Mouse (Mus musculus): ENCODE data around the gene Thrap3.

Thrap3 gene

DNA sequence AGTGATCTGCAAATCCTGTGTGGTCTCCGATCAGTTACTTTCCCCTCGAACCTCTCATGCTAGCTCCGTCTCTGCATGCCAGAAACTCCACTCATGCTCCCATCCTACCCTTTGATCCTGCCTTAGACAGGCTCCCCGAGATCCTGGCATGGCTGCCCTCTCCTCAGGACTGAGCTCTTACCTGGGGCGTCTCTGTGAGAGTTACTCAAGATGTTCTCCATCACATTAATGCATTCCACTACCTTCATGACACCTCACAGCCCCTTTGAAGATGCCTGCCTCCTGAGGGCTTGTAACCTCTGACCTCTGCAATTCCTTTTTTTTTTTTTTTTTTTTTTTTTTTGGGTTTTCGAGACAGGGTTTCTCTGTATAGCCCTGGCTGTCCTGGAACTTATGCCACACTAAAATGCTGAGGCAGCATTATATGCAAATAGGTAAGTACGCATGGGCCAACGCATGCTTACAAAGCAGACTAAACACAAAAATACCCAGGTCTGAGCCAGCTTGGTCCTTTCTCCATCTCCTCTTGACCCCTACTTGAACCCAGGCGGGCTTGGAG, 55.5 kb downstream of the Thrap3 start:
- no peak for DNase-seq (ENCODE audit: low read depth, low spot score)

DNA sequence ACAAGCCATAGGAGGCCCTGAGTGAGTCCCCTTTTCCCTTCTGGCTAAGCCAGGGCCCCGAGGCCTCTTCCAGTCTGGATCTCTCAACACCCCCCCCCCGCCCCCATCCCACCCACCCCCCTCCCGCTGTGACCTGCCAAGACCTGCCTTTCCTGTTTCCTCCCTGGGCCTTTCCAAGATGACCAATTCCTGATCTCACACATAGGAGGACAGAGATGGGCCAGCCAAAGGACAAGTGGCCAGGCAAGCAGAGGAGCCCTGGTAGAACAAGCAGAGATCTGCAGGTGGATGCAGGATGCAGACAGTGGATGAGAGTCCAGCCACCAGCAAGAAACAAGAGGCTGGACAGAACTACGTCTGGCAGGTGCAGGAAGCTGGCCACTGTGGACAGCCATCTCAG, 57.2 kb downstream of the Thrap3 start:
- no peak for DNase-seq (ENCODE audit: low read depth, low spot score)

- no peak for DNase-seq (ENCODE audit: low read depth, low spot score)
Measured at GRCm38 (mm10) chr4:126141021-126141420, 61.5 kb downstream of the Thrap3 start.

DNA sequence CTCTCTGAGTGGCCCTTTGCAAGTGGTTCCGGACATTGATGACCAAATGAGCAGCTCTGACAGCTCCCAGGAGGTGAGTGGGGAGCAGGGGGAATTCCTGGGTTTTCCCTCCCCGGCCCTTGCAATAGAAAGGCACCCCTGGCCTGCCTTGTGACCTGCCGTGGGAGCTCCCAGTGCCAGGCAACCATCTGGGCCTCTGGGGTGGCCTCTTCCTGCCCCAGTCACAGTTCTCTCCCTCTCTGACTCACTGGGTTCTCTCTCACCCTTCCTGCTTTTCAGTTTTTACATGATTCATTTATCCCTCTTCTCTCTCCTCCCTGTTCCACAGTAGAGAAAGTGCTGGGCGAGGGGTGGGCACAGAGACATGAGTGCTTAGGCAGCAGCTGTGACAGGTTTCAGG, 64.8 kb downstream of the Thrap3 start:
- DNase-seq (ENCODE audit: low read depth, low spot score) = no peak

- peak; percentile 67 for DNase-seq (ENCODE audit: low read depth, low spot score)
Measured at GRCm38 (mm10) chr4:126134639-126135038, 67.9 kb downstream of the Thrap3 start.

- DNase-seq (ENCODE audit: low read depth, low spot score) = peak; percentile 57
Measured at GRCm38 (mm10) chr4:126134236-126134635, 68.3 kb downstream of the Thrap3 start.

DNA sequence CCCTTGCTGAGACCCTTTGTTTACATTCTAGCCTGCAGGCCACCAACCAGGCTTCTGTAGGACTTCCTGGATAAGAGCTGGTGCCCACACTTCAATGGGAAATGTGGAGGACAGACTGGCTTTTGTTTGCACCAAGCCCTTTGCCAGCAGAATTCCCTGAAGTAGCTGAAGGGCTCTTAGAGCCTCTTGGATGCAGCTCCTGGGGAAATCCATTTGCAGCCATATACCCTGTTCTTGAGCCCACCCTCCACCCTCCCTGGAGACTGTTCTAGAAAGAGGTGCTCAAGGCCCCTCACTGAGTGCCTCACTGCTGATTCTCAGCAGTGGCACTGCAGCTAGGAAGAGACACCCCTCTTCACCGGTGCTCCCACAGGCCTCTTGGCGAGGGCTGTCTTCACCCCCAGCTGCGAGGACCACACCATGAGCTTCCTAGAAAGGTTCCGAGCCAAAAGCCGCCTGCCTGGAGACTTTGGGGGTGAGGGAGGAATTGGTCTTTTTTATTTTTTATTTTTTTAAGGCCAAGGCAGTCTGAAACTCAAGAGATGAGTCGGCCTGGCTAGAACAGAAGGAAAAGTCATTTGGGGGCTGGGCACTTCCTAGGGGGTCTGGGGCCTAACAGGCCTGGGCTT, 69.8 kb downstream of the Thrap3 start:
- no peak for DNase-seq (ENCODE audit: low read depth, low spot score)

DNA sequence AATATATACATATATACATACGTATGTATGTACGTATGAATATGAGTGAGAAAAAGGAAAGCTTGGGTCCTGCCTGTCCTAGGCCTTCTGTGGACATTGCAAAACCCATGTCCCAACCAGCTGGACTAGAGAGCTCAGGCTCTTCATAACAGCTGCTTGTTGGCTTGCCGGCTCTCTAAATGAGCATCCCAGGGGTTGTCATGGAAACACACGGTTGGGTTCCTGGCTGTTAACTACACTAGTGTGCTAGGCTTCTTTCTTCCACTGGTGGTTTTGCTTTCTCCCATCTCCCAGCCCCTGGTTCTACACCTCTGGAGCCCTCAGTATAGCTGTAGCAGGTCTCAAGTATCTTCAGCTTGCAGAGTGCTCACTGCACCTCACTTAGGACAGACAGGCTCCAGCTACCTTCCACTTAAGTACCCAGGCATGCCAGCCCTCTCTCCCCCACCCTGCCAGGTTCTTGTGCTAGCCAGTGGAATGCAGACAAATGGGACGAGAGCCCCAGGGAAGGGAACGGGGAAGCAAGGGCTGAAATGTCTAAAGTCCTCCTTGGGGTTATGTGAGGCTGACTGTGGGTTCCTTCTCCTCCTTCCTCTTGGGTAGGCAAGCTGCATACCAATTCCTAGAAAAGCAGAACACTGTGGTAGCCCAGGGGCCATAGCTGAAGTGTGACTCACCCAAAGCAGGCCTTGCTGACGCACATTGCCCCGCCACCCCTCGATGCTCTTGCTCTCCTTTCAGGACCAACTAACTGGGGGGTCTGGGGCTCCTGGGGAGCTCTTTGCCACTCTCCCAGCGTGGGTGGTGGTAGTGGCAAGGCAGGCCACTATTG, 71.1 kb downstream of the Thrap3 start:
- DNase-seq (ENCODE audit: low read depth, low spot score) = peak; percentile 83

DNA sequence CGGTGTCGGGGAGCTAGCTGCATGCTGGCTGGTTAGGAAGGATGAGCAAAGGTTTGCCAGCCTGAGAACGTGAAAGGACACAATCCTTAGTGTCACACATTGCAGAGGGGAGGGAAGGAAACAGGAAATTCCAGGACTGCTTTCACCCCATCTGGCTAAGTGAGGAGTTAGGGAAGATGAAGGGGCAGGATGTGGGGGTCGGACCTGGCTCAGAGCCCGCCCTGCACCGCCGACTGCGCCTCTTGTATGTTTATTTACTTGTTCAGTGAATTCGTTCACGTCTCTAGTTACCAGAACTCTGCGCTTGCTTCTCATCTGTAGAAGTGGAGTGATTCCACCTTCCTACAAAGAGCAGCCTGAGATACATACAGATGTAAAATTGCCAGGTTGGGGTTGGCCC, 72.1 kb downstream of the Thrap3 start:
- DNase-seq (ENCODE audit: low read depth, low spot score) = no peak

DNA sequence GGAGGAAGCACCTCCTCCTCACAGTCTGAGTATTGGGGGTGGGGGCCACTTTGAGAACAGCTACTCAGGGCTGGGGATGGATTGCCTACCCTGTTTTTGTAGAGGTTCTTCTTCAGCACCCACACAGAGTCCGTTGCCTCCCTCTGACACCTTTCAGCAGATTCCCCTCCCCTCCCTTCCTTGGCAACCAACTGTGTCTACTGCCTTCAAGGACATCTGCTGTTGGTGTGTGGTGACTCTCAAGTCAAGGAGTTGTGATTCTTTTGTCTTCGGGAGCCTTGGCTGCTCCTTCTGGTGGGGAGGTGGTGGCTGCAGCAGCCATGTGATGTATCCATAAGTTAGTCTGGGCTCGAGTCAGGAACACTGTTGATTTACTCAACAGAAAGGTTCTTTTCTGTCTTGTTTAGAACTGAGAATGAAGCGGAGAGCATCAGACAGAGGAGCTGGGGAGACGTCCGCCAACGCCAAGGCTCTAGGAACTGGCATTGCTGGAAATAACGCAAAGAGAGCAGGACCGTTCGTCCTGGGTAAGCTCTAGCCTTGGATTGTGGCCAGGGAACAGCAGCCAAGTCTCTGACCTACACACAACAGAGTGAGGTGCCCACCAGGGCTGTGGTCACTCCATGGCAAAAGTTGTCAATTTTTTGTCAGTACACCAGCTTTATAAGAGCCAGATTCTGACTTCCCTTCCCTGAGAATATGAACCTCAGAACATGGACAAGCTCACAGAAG, 79.1 kb downstream of the Thrap3 start:
- peak; percentile 88 for DNase-seq (ENCODE audit: low read depth, low spot score)

- DNase-seq (ENCODE audit: low read depth, low spot score) = peak; percentile 59
Measured at GRCm38 (mm10) chr4:126120506-126120905, 82.1 kb downstream of the Thrap3 start.

- peak; percentile 96 for DNase-seq (ENCODE audit: low read depth, low spot score)
Measured at GRCm38 (mm10) chr4:126120052-126120451, 82.5 kb downstream of the Thrap3 start.

GRCm38 (mm10) chr4:126119051-126119450, 83.5 kb downstream of the Thrap3 start:
- no peak for DNase-seq (ENCODE audit: low read depth, low spot score)

GRCm38 (mm10) chr4:126118651-126119050, 83.9 kb downstream of the Thrap3 start:
- DNase-seq (ENCODE audit: low read depth, low spot score) = peak; percentile 96

GRCm38 (mm10) chr4:126117116-126117515, 85.4 kb downstream of the Thrap3 start:
- peak; percentile 49 for DNase-seq (ENCODE audit: low read depth, low spot score)

DNA sequence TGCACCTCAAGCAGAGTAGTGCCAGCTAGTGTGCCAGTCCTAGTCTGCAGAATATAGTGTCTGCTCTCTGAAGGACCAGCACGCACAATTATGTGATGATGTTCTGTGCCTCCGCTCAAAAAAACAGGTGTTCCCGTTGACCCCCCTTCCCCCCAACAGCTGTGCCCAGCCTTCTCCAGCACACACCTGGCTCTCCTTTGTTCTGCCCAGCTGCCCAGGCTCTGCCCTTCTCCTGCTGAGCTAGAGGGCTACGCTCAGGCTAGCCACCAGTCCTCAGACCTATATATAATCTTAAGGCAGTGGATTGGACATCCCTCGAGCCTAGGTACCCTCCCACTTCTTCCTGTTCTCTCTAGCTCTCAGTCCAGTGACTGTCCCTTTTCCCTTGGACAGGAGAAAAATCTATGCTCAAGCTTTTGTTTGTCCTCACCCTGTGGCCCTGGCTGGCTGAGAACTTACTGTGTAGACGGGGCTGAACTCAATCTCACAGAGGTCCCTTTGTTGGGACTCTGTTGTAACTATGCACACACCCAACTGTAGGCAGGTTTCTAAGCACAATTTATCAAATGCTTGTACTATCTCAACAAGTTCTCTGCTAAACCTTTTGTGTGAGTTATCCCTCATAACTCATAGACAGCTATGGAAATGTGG, 86.6 kb downstream of the Thrap3 start:
- DNase-seq (ENCODE audit: low read depth, low spot score) = no peak

DNA sequence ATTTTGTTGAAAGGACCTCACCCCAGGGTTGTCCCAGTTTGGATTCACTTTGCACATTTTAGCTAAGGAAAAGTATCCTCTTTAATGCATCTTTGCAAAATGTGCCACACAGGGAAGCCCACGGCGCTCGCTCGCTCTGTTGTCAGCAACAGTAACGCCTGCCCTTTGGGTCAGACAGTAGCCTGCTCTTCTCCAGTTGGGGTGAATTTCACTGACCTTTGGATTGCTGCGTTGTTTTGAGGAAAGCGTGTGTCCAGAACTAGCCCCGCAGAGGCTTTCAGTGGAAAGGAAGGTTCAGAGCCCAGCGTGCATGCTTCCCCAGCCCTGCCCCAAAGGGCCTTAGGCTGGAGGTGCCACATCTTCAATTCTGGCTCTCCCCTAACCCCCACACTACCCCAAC, 87.1 kb downstream of the Thrap3 start:
- DNase-seq (ENCODE audit: low read depth, low spot score) = no peak
